Mouse (Mus musculus): ENCODE data around the gene Med7. TPM values are rescaled to one million over a fixed set of nuclear protein-coding genes. Genes with fewer than 3 reads are reported as not detected.

Med7 gene
- polyA plus RNA-seq, 1 experiment from 2014 or later, result 91.6 TPM

GRCm38 (mm10) chr11:46461362-46461761 lies 24.6 kb downstream of the Med7 start:
- 81% methylated on average over 5 of the region's 5 CpGs for whole genome bisulfite sequencing
- H3K27me3 ChIP-seq, result no peaks in the 10 kb centered on the region
- H3K9me3 ChIP-seq, result no peaks in the 10 kb centered on the region
- no peak overlapping the region for H3K27ac ChIP-seq
- H3K9ac ChIP-seq, result no peak overlapping the region
- H3K4me1 ChIP-seq, result no peaks in the 10 kb centered on the region
- H3K4me2 ChIP-seq (replicated peaks), result no peak overlapping the region
- H3K36me3 ChIP-seq, result no peaks in the 10 kb centered on the region
- no peak for ATAC-seq (ENCODE audit: insufficient number of reproducible peaks, insufficient read depth, low FRiP score, low TSS enrichment)
- no peak overlapping the region for H3K4me3 ChIP-seq

GRCm38 (mm10) chr11:46461931-46462330 lies 25.2 kb downstream of the Med7 start:
- WGBS, result 68% methylated on average over 5 of the region's 5 CpGs
- Histone ChIP-seq H3K4me1 (no peaks in the 10 kb centered on the region), H3K4me3 (no peak overlapping the region), H3K9me3 (no peaks in the 10 kb centered on the region), H3K9ac (no peak overlapping the region), H3K36me3 (no peaks in the 10 kb centered on the region), H3K27ac (no peak overlapping the region), H3K4me2 (replicated peaks) (no peak overlapping the region), H3K27me3 (no peaks in the 10 kb centered on the region)
- no peak for ATAC-seq (ENCODE audit: insufficient number of reproducible peaks, insufficient read depth, low FRiP score, low TSS enrichment)

- no peak overlapping the region for H3K4me3 ChIP-seq
- no peak overlapping the region for H3K4me2 ChIP-seq (replicated peaks)
- no peaks in the 10 kb centered on the region for H3K27me3 ChIP-seq
- 90% methylated on average over 2 of the region's 2 CpGs for WGBS
- no peaks in the 10 kb centered on the region for H3K4me1 ChIP-seq
- ATAC-seq (ENCODE audit: insufficient number of reproducible peaks, insufficient read depth, low FRiP score, low TSS enrichment), result no peak
- H3K27ac ChIP-seq, result no peak overlapping the region
- H3K9me3 ChIP-seq, result no peaks in the 10 kb centered on the region
- H3K9ac ChIP-seq, result no peak overlapping the region
- H3K36me3 ChIP-seq, result no peaks in the 10 kb centered on the region
These were observed 30.2 kb downstream of the Med7 start for GRCm38 (mm10) chr11:46466878-46467277.

GRCm38 (mm10) chr11:46474220-46474619 lies 37.5 kb downstream of the Med7 start:
- Histone ChIP-seq H3K4me3 (no peak overlapping the region), H3K4me1 (no peaks in the 10 kb centered on the region), H3K27ac (no peak overlapping the region), H3K4me2 (replicated peaks) (no peak overlapping the region), H3K9me3 (0 out of 2 replicates have a peak, but pooled peaks cover 3% of the 10 kb centered on the region), H3K27me3 (no peaks in the 10 kb centered on the region), H3K9ac (no peak overlapping the region), H3K36me3 (no peaks in the 10 kb centered on the region)
- WGBS, result 92% methylated on average over 4 of the region's 4 CpGs
- ATAC-seq (ENCODE audit: insufficient number of reproducible peaks, insufficient read depth, low FRiP score, low TSS enrichment), result no peak

- H3K4me2 ChIP-seq (replicated peaks), result no peak overlapping the region
These were observed 42.6 kb downstream of the Med7 start for GRCm38 (mm10) chr11:46479311-46479710.

GRCm38 (mm10) chr11:46480517-46480916 lies 43.8 kb downstream of the Med7 start:
- no peaks in the 10 kb centered on the region for H3K36me3 ChIP-seq
- H3K4me2 ChIP-seq (replicated peaks), result no peak overlapping the region
- H3K9ac ChIP-seq, result no peak overlapping the region
- H3K9me3 ChIP-seq, result no peaks in the 10 kb centered on the region
- H3K4me1 ChIP-seq, result no peaks in the 10 kb centered on the region
- H3K27me3 ChIP-seq, result no peaks in the 10 kb centered on the region
- 57% methylated on average over 7 of the region's 7 CpGs for WGBS
- H3K27ac ChIP-seq, result no peak overlapping the region
- no peak for ATAC-seq (ENCODE audit: insufficient number of reproducible peaks, insufficient read depth, low FRiP score, low TSS enrichment)
- no peak overlapping the region for H3K4me3 ChIP-seq

More at GRCm38 (mm10) chr11:46479311-46479710, 42.6 kb downstream of the Med7 start:
- no peak overlapping the region for H3K4me3 ChIP-seq
- ATAC-seq (ENCODE audit: insufficient number of reproducible peaks, insufficient read depth, low FRiP score, low TSS enrichment), result no peak
- H3K27me3 ChIP-seq, result no peaks in the 10 kb centered on the region
- no peaks in the 10 kb centered on the region for H3K4me1 ChIP-seq
- no peak overlapping the region for H3K9ac ChIP-seq
- H3K9me3 ChIP-seq, result 0 out of 2 replicates have a peak, but pooled peaks cover 3% of the 10 kb centered on the region
- WGBS, result 82% methylated on average over 9 of the region's 9 CpGs
- H3K27ac ChIP-seq, result no peak overlapping the region
- no peaks in the 10 kb centered on the region for H3K36me3 ChIP-seq

GRCm38 (mm10) chr11:46488231-46488630 lies 51.5 kb downstream of the Med7 start:
- no peaks in the 10 kb centered on the region for H3K36me3 ChIP-seq
- no peak overlapping the region for H3K4me3 ChIP-seq
- 19% methylated on average over 1 of the region's 1 CpGs for WGBS
- no peaks in the 10 kb centered on the region for H3K9me3 ChIP-seq
- no peak overlapping the region for H3K9ac ChIP-seq
- no peak overlapping the region for H3K4me2 ChIP-seq (replicated peaks)
- no peak for ATAC-seq (ENCODE audit: insufficient number of reproducible peaks, insufficient read depth, low FRiP score, low TSS enrichment)
- no peak overlapping the region for H3K27ac ChIP-seq
- no peaks in the 10 kb centered on the region for H3K27me3 ChIP-seq
- no peaks in the 10 kb centered on the region for H3K4me1 ChIP-seq

GRCm38 (mm10) chr11:46488650-46489049 lies 51.9 kb downstream of the Med7 start:
- Histone ChIP-seq H3K4me3 (no peak overlapping the region), H3K9me3 (no peaks in the 10 kb centered on the region), H3K4me2 (replicated peaks) (no peak overlapping the region), H3K4me1 (no peaks in the 10 kb centered on the region), H3K36me3 (no peaks in the 10 kb centered on the region), H3K27ac (no peak overlapping the region), H3K27me3 (no peaks in the 10 kb centered on the region), H3K9ac (no peak overlapping the region)
- ATAC-seq (ENCODE audit: insufficient number of reproducible peaks, insufficient read depth, low FRiP score, low TSS enrichment), result no peak
- WGBS, result 79% methylated on average over 2 of the region's 2 CpGs

Other genes starting within 250 kb of the Med7 start
- 0.12 and 0.19 TPM in 2 replicates for gene Fndc9, start 201.4 kb upstream of the Med7 start, polyA plus RNA-seq (2016; fragmentation: Nextera tagmentation; extraction: Ambion mirVana)
- 16.0 and 19.2 TPM in 2 replicates for gene Cyfip2, start 124.1 kb upstream of the Med7 start, polyA plus RNA-seq (2016; fragmentation: Nextera tagmentation; extraction: Ambion mirVana)
- 0.14 TPM in 1 of 2 replicates, not detected in the other for gene Itk, start 47.4 kb upstream of the Med7 start, polyA plus RNA-seq (2016; fragmentation: Nextera tagmentation; extraction: Ambion mirVana)
- not detected in 2 replicates for gene Fam71b, start 40.4 kb upstream of the Med7 start, polyA plus RNA-seq (2016; fragmentation: Nextera tagmentation; extraction: Ambion mirVana)
- gene Havcr2, start 18.0 kb downstream of the Med7 start, polyA plus RNA-seq (2016; fragmentation: Nextera tagmentation; extraction: Ambion mirVana), result 0.10 TPM in 1 of 2 replicates, not detected in the other
- gene Gm12169, start 87.3 kb downstream of the Med7 start, polyA plus RNA-seq (2016; fragmentation: Nextera tagmentation; extraction: Ambion mirVana), result not detected in 2 replicates
- not detected in 2 replicates for gene BC053393, start 134.6 kb downstream of the Med7 start, polyA plus RNA-seq (2016; fragmentation: Nextera tagmentation; extraction: Ambion mirVana)
- not detected in 2 replicates for gene Dppa1, start 192.3 kb downstream of the Med7 start, polyA plus RNA-seq (2016; fragmentation: Nextera tagmentation; extraction: Ambion mirVana)

Data from embryonic facial prominence, embryonic 12.5 days (tissue).